Mouse (Mus musculus) T-helper 17 cell (primary cell): ENCODE measurements around the gene Ptprm.

Experiments used
- in situ Hi-C, 2 experiments: fragments of 300-600 bp; cut with MboI, MseI; formaldehyde crosslinking; loops; 1 replicate in 1 of 2; 2 replicates in 1 of 2; pipeline ENCODE4 v1.15.1; 2025; ENCODE audit warnings: high pct_unique_total_duplicates in 2 of 2

Ptprm gene

GRCm38 (mm10) chr17:67084093-67084492 is 270.2 kb downstream of the Ptprm start:
- in situ Hi-C loops: loop anchor here in 1 of 2 experiments (10.0 kb wide), 1 partner anchor 871 kb away; no protein-coding TSS in a partner anchor

GRCm38 (mm10) chr17:67079570-67079969 is 274.7 kb downstream of the Ptprm start:
- in situ Hi-C loops: no loop called here

GRCm38 (mm10) chr17:67073580-67073979 is 280.7 kb downstream of the Ptprm start:
- in situ Hi-C loops: no loop called here

- in situ Hi-C loops: no loop called here
Measured at GRCm38 (mm10) chr17:67073139-67073538, 281.1 kb downstream of the Ptprm start.

- in situ Hi-C loops: no loop called here
Measured at GRCm38 (mm10) chr17:67071231-67072009, 282.8 kb downstream of the Ptprm start.

- in situ Hi-C loops: no loop called here
Measured at GRCm38 (mm10) chr17:67063611-67064010, 290.6 kb downstream of the Ptprm start.

GRCm38 (mm10) chr17:67055681-67056080 is 298.6 kb downstream of the Ptprm start:
- in situ Hi-C loops: no loop called here

GRCm38 (mm10) chr17:67054202-67054601 is 300.1 kb downstream of the Ptprm start:
- in situ Hi-C loops: no loop called here

- in situ Hi-C loops: no loop called here
Measured at GRCm38 (mm10) chr17:67052624-67053314, 301.5 kb downstream of the Ptprm start.

GRCm38 (mm10) chr17:67047697-67048096 is 306.6 kb downstream of the Ptprm start:
- in situ Hi-C loops: no loop called here

GRCm38 (mm10) chr17:67038558-67038957 is 315.7 kb downstream of the Ptprm start:
- in situ Hi-C loops: loop anchor here in 1 of 2 experiments (10.0 kb wide), 1 partner anchor 1176 kb away; no protein-coding TSS in a partner anchor

GRCm38 (mm10) chr17:67033547-67033946 is 320.7 kb downstream of the Ptprm start:
- in situ Hi-C loops: loop anchor here in 1 of 2 experiments (10.0 kb wide), 1 partner anchor 1181 kb away; no protein-coding TSS in a partner anchor

GRCm38 (mm10) chr17:67032021-67032420 is 322.2 kb downstream of the Ptprm start:
- in situ Hi-C loops: loop anchor here in 1 of 2 experiments (10.0 kb wide), 1 partner anchor 1183 kb away; no protein-coding TSS in a partner anchor

- in situ Hi-C loops: loop anchor here in 1 of 2 experiments (10.0 kb wide), 1 partner anchor 1183 kb away; no protein-coding TSS in a partner anchor
Measured at GRCm38 (mm10) chr17:67031341-67031740, 322.9 kb downstream of the Ptprm start.

GRCm38 (mm10) chr17:67027274-67027673 is 327.0 kb downstream of the Ptprm start:
- in situ Hi-C loops: no loop called here

GRCm38 (mm10) chr17:67016501-67016900 is 337.8 kb downstream of the Ptprm start:
- in situ Hi-C loops: no loop called here

GRCm38 (mm10) chr17:67013217-67013616 is 341.0 kb downstream of the Ptprm start:
- in situ Hi-C loops: no loop called here

GRCm38 (mm10) chr17:67011836-67012583 is 342.2 kb downstream of the Ptprm start:
- in situ Hi-C loops: no loop called here

GRCm38 (mm10) chr17:67010136-67010535 is 344.1 kb downstream of the Ptprm start:
- in situ Hi-C loops: no loop called here

GRCm38 (mm10) chr17:67008137-67008536 is 346.1 kb downstream of the Ptprm start:
- in situ Hi-C loops: no loop called here

- in situ Hi-C loops: no loop called here
Measured at GRCm38 (mm10) chr17:67006740-67007385, 347.4 kb downstream of the Ptprm start.
